Mouse (Mus musculus): ENCODE data around the gene Kpnb1.

GRCm38 (mm10) chr11:97130318-97130717 lies 57.4 kb downstream of the Kpnb1 start:
- TF ChIP-seq CTCF (IDR thresholded peaks at IDR 0.05; ENCODE audit: low read depth, low read length) (no peak), POLR2A (IDR thresholded peaks at IDR 0.05; ENCODE audit: borderline replicate concordance, low read depth, low read length) (no peak)

Data from bone marrow macrophage, adult 2 months (primary cell).